Mouse (Mus musculus) CD4-positive, CD25-positive, alpha-beta regulatory T cell, adult 9 weeks (primary cell): ENCODE data around the gene Mast1. TPM values are rescaled to one million over a fixed set of nuclear protein-coding genes. Genes with fewer than 3 reads are reported as not detected.

Experiments used
- polyA plus RNA-seq: library from polyadenylated mRNA; unstranded; fragments of 100-300 nt; shearing (Covaris generic); gene quantifications from one replicate; pipeline ENCODE4 v1.2.1, GENCODE M21; 2017

Gene Mast1
- polyA plus RNA-seq: 1.3 TPM

GRCm38 (mm10) chr8:84936962-84937546 lies at the start of gene Mast1:
Gene Mast1 (minus strand): TSS chr8:84937359.

DNA sequence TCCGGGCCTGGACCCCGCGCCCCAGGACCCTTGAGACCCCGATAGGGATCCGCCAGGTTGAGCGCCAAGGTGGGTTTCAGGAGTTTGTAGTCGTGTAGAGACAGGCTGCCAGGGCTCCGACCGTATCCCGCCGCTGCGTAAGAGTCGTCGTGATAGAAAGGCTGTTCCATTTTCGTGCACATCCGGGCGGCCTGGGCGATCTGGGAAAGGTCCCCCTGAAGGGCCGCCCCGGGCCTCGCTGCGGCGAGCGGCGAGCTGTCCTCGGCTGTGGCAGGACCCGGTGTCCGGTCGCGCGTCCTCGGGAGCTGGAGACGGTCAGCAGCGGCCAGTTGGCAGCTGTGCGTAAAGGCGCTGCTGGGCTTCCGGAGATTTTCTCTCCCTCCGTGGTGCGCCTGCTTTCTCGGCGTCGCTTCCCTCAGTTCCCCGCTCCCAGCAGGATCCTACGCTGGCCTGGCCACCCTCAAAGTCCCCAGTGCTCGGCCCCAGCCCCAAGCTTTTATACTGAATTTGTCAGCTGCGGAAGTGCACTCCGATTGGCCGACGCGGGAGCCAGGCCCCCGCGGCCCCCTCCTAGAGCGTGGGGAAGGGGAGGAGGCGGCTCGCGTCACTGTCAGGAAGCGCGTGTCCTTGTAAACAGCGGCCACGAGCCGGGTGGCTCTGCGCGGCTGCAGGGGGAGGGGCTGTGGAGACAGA lies 41.2 kb upstream of the Mast1 start, which contains the start of gene Junb:
TSS of gene Junb (minus strand) at position 471 of the 693 bp plus-strand sequence.

DNA sequence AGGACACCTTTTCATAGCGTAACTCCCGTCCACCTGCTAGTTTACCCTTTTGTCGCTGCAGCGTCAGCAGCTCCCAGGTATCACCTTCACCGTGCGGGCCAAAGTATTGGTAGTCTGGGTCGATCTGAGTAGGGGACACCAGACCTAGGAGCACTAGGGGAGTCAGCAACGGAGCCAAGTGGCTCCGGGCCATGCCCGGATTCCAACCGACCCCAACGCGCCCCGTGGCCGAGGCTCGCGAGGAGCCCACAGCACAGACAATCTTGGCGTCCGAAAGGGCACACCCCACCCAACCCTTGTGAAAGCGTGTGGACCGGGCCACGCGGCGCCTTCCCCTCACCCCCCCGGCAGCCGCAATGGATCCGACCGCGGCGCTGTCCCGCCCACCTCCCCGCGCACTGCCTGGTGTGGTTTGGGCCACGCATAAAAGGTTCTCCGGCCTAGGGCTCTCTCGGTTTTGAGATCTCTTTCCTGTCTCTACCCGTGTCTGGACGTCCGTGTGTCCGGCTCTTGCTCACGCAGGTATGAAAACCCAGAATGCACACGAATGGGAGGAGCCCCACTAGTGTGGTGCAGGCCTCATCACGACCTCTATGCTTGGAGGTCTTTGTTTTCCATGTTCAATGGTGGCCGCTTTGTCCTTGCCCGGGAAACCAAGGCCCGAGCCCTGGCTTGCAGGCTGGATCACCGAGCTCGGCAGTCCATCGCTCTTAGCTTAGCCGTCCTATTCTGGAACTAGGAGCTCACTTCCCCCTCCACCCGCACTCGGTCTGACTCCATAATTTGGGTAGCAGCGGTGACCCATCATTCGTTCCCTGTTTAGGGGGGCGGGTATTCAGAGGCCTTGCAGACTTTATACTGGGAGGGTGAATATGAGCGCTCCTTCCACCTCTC lies 32.3 kb upstream of the Mast1 start, which contains the start of the genes Gm49661, Prdx2 and Rnaseh2a:
TSS of gene Gm49661 (minus strand) at position 193 of the 894 bp plus-strand sequence.
TSS of gene Prdx2 (plus strand) at position 347 of the 894 bp plus-strand sequence.
TSS of gene Rnaseh2a (minus strand) at position 527 of the 894 bp plus-strand sequence.

DNA sequence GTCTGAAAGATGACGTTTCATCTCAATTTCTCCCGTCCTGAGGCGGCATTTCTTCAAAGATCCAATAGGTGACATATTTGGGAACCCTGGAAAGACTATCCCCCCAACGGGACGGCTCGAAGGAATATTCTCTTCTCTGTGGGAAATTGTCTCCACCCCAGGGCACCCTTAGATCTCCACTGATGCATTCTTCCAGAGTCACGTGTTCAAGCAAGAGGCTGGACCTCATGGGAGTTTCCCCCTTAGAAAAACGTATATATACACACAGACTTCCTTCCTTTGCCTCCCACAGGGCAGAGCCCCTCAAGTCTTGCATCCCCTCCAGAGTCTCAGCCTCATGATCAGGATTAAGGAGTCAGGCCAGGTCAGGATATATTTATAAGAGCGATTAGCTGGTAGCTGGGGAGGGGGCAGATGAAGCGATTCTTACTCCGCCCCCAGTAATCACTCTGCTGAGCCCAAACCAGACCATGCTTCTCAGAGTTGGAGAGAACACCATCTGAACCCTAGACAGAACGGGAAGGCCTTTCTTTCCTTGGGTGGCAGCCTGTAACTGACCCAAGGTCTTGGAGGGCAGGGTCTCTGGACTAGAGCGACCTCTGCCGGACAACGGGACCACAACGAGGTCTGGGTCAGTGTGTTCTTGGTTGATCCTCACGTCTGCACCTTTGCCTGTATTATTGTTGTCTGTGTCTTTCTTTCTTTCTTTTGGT lies 9.5 kb upstream of the Mast1 start, which contains the start of gene Rtbdn:
TSS of gene Rtbdn (plus strand) at position 464 of the 713 bp plus-strand sequence.

DNA sequence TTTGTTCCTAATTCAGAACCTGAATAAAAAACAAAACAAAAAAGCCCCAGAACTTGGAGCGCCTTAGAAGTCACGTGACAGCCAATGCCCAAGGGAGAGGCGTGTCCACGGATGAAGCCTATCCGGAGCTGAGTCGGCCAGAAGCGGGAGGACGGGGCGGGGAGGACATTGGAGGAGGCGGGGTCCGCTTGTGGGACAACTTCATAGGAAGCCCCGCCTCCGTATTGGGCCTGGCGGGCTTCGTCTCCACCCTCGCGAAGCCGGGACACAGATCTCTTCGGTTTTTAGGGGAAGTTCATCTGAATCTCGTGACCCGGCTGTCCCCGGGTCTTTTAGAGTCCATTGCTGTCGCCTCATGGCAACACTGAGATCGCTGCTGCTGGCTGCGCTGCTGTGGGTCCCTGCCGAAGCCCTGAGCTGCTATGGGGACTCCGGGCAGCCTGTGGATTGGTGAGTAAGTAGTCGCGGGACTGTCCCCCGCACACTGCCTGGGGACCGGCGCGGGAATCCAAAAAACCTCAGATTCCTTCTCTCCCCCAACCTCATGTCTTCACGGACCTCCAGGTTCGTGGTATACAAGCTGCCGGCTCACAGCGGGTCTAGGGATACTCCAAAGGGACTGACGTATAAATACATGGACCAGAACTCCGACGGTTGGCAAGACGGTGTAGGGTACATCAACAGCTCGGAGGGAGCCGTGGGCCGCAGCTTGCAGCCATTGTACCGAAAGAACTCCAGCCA lies 28.6 kb downstream of the Mast1 start, which contains the start of gene Dnase2a:
TSS of gene Dnase2a (plus strand) at position 140 of the 741 bp plus-strand sequence.

DNA sequence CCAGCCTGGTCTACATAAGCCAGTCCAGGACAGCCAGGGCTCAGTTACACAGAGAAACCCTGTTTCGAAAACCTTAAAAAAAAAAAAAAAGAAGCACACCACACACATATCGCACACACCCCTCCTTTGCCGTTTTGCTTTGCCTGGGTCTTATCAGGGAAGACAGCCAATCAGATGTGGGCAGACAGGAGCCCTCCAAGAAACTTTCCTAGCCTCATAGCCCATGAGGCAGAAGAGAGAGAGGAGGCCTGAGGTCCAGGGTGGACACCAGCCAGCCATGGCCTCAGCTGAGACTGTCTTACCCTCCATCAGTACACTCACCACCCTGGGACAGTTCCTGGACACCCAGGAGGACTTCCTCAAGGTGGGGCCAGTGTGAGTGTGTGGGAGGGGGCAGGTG lies 35.4 kb downstream of the Mast1 start, which contains the start of gene Klf1:
TSS of gene Klf1 (plus strand) at position 177 of the 400 bp plus-strand sequence.

DNA sequence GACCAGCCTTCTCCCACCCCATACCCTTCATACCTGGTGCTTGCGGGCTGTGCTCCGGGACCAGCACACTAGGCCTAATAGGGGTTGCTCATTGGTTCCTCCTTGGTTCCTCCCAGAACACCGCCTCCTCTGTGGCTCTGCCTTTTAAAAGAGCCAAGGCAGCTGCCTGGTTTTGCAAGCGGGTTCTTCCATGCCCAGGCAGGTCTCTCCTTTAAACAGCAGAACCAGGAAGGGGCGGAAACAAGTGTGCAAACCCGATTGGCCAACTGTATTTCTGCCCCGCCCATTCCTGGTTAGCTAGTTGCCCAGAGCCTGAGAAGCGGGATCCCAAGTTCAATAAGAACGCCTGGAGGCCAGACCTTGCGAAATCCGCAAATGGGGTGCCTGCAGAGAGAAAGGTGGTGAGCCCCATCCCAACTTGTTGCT lies 43.4 kb downstream of the Mast1 start, which contains the start of gene Gcdh:
TSS of gene Gcdh (minus strand) at position 213 of the 426 bp plus-strand sequence.

DNA sequence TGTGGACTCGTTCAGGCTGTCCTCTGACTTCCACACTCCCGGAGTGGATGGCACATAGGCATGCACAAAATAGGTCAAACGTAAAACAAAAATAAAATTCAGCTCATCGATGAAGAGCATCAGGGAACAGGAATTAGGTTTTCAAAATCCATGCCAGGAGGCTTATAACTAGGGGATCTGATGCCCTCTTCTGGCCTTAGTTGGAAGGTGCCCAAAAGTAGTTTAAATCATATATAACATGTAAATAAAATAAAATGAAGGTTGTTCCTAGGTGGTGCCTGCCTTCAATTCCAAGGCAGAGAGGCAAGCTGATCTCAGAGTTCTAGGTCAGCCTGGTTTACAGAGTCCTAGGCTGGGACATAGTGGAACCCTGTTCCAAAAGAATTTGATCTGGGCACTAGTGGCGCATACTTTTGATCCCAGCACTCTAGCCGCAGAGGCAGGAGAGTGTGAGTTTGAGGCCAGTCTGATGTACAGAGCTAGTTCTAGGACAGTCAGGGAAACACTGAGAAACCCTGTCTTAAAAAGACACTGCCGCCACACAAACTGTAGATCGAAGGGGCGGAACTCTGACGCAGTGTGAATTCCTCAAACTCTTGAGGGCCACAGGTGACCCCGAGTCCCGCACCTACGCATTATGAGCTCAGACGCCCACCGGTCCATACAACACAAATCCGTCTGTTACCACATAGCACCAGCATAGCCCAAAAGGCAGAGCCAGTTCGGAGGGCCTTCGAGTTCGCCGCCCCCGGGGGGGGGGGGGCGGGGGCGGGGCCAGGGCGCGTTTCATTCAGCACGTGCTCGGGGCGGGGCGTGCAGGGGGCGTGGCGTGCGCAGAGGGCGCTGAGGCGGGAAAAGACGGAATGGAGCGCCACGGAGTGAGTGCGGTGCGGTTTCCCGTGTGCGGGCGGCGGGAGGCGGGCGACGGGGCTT lies 65.5 kb downstream of the Mast1 start, which contains the start of gene Syce2:
TSS of gene Syce2 (plus strand) at position 736 of the 933 bp plus-strand sequence.

Other genes starting within 250 kb of the Mast1 start
- 2.4 TPM for gene Nacc1, start 249.5 kb downstream of the Mast1 start, polyA plus RNA-seq
- 0.40 TPM for gene Lyl1, start 235.9 kb downstream of the Mast1 start, polyA plus RNA-seq
- gene G430095P16Rik, start 214.4 kb downstream of the Mast1 start, polyA plus RNA-seq: 35.6 TPM
- 4.7 TPM for gene Nfix, start 137.0 kb downstream of the Mast1 start, polyA plus RNA-seq
- gene Dand5, start 114.5 kb downstream of the Mast1 start, polyA plus RNA-seq: 7.8 TPM
- 20.8 TPM for gene Gadd45gip1, start 105.8 kb downstream of the Mast1 start, polyA plus RNA-seq
- 200 TPM for gene Rad23a, start 96.7 kb downstream of the Mast1 start, polyA plus RNA-seq
- gene Calr, start 90.4 kb downstream of the Mast1 start, polyA plus RNA-seq: 494 TPM
- gene Farsa, start 80.4 kb downstream of the Mast1 start, polyA plus RNA-seq: 110 TPM
- gene Syce2, start 65.2 kb downstream of the Mast1 start, polyA plus RNA-seq: 7.1 TPM
- 38.4 TPM for gene Gcdh, start 43.4 kb downstream of the Mast1 start, polyA plus RNA-seq
- 0.60 TPM for gene Klf1, start 35.4 kb downstream of the Mast1 start, polyA plus RNA-seq
- gene Dnase2a, start 28.8 kb downstream of the Mast1 start, polyA plus RNA-seq: 22.3 TPM
- gene Rtbdn, start 9.6 kb upstream of the Mast1 start, polyA plus RNA-seq: not detected
- not detected for gene Gm49661, start 32.1 kb upstream of the Mast1 start, polyA plus RNA-seq
- 233 TPM for gene Prdx2, start 32.2 kb upstream of the Mast1 start, polyA plus RNA-seq
- 108 TPM for gene Rnaseh2a, start 32.4 kb upstream of the Mast1 start, polyA plus RNA-seq
- gene Junb, start 41.4 kb upstream of the Mast1 start, polyA plus RNA-seq: 339 TPM
- gene Hook2, start 53.2 kb upstream of the Mast1 start, polyA plus RNA-seq: 4.4 TPM
- not detected for gene Best2, start 77.2 kb upstream of the Mast1 start, polyA plus RNA-seq
- 60.6 TPM for gene Asna1, start 87.9 kb upstream of the Mast1 start, polyA plus RNA-seq
- 122 TPM for gene Trir, start 89.5 kb upstream of the Mast1 start, polyA plus RNA-seq
- 51.4 TPM for gene Tnpo2, start 99.6 kb upstream of the Mast1 start, polyA plus RNA-seq
- gene Fbxw9, start 122.7 kb upstream of the Mast1 start, polyA plus RNA-seq: 10.1 TPM
- gene Gm5741, start 130.6 kb upstream of the Mast1 start, polyA plus RNA-seq: 2.5 TPM
- gene Dhps, start 134.4 kb upstream of the Mast1 start, polyA plus RNA-seq: 57.7 TPM
- gene Wdr83os, start 143.4 kb upstream of the Mast1 start, polyA plus RNA-seq: 190 TPM
- gene Wdr83, start 143.9 kb upstream of the Mast1 start, polyA plus RNA-seq: 46.6 TPM
- gene Man2b1, start 145.9 kb upstream of the Mast1 start, polyA plus RNA-seq: 167 TPM
- not detected for gene Zfp791, start 185.7 kb upstream of the Mast1 start, polyA plus RNA-seq
- gene Cks1brt, start 214.6 kb upstream of the Mast1 start, polyA plus RNA-seq: not detected